Mouse (Mus musculus) forelimb bud, embryonic 11.5 days (tissue): ENCODE results near the gene Ptp4a2.
A peak's percentile ranks its signal among the peaks of the same experiment; 100 is the strongest.

Source experiments
- DNase-seq: peaks from one replicate; pipeline ENCODE4 v3.0.0-alpha.2; 2012; ENCODE audit warnings: low read depth, low spot score

Ptp4a2 gene

DNA sequence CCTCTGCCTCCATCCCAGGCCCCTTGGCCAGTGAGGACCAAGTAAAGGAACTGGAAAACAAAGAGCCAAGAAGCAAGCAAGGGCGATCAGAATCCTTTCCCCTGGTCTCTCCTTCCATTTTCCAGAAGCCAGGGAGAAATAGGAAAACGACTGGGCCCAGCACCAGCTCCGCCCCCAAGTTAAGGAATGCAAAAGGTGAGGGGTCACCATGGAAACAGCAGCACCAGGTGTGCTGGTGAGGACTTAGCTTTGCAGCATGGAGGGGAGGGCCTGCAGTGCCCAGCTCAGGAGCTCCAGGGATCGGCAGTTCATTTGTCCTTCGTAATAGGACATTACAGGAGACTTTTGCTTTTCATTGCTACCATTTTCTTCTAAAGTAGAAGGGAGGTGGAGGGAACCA lies 13.0 kb upstream of the Ptp4a2 start:
- DNase-seq = peak; percentile 56

DNA sequence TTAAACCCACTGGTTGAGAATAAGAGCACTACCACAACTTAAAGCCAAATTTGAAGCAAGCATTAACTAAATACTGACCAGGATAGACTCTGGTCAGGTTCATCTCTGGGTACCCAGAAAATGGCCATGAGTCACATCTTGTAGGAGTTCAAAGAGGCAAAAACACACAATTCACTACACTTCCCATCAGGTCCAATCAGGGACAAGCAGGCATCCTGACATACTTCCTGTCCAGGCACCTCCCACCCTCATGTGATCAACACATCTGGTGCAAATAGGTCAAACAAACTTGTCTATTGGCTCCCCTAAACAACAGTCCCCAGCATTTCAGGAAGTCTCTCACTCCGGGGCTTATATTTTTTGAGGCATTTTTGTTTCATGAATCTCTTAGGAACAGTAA lies 7.7 kb upstream of the Ptp4a2 start:
- DNase-seq = no peak

DNA sequence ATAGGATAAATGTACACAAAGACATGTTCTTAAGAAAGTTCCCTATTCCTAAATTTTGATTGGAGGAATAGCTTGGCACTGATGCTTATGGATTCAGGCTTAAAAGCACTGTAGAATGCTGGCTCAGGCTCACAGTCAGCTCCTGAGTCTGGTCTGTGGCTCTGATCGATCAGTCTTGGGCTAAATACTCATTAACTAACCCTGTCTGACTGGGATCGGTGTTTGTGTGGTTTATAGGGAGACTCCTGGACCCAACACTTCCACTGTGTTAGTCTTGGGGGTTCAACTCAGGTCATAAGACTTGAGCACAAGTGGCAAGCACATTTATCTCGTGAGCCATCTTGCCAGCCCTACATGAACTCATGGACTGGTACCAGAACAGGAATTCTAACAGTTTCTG lies 6.0 kb upstream of the Ptp4a2 start:
- no peak for DNase-seq

DNA sequence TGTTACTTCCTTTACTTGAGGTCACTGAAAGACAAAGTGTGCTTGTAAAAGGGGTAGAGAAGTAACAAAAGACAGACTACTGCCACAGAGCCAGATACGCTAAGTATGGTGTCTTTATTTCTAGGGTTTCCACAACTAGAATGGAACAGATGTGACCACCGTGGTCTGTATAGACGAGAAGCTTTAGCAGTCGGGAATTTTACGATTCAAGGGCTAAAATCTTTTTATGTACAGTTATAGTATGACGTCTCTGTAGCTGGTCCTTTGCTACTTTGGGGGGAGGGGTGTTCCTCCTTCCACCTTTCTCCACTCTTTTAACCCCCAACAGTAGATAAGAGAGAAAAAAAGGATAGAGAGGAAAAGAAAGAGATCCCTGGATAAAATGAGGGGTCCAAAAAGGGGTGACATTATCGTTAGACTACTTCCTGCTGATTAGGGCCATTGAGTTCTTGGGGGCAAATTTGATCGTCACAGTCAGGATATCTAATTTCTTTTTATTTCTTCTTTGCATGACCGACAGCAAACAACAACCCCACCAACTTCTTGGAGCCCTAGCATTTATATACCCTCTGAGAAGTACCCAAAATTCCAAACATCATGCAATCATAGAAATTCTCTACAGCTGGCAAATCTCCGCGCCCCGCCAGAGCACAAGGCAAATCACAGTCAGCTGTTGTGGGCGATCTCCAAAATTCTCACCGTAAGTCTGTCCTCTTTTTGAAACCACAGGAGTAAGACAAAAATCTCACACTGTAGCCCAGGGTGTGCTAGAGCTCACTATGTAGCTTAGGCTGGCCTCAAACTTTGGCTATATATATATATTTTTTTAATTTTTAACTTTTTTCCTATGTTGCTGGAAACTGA lies 818 bp downstream of the Ptp4a2 start:
- no peak for DNase-seq

DNA sequence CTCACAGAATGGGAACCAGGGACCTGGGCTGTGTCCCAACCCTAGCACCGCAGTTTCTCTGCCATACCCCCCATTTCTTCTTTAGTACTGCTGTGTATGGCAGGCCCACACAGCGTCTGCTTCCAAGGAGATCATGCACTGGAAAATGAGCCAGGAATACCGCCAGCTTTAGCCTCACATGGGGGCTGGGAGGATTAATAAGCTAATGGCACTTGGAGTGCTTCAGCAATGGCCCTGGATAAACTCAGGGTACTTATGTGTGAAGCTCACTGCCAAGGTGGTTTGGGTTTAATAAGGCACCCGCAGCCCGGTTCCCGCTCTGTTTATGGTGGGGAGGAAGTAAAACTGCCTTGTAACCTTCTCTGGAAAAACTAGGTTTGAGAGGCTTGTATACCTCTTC lies 6.6 kb downstream of the Ptp4a2 start:
- DNase-seq = peak; percentile 32

DNA sequence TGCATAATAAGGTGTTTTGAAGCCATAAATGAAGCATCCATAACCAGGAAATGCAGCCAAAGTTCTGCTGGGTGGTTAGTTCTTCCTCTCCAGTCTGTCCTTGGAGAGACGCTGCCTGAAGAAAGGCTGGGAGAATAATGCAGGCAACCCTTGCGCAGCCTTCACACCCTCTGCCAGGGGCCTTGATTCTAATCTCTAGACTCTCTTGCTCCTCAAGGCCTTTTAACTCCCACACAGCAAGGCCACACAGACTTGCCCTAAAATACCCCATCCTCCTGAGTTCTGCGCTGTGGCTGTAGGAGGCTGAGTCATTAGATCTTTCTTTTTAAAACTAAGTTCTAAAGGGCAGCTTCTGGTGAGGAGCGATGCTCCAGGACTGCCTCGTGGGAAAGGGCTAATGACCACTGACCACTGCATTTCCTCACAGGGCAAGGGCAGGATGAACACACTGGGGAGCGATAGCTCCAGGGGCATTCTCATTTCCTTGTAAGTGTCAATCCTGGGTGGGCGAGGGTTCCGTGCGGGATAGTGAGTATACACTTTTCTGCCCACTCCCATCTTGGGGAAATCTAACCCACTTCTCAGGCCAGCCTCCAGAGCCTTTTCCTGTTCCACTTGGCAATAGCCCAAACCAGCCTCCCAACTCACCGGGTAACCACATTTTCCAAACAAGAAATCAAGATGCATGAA lies 7.6 kb downstream of the Ptp4a2 start:
- no peak for DNase-seq

DNA sequence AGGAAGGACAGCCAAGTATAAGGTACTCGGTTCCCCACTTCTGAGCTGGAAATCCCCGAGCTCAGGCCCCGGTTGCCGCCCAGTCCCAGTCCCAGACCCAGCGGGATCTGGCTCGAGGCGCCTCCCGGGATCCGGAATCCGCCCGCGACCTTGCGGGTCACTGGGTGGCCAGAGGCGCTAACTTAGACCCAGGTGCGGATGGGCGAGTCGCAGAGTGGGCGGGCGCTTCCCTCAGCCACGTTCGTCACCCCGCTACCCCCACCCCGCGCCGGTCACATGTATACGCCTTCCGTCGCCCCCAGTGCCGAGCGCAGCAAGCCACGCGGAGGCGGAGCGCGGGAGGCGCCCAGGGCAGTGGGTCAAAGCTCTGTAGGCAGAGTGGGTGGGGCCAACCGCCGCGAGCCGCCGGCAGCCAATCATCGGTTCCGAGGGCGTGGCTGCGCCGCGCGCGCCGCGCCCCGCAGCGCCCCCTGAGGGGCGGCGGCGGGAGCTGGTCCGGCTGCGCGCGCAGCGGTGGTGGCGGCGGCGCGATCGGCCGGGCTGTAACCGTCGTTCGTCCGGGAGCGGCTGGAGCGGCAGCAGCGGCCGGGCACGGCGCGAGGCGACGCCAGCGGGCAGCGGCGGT lies 8.8 kb downstream of the Ptp4a2 start:
- DNase-seq = peak; percentile 96

DNA sequence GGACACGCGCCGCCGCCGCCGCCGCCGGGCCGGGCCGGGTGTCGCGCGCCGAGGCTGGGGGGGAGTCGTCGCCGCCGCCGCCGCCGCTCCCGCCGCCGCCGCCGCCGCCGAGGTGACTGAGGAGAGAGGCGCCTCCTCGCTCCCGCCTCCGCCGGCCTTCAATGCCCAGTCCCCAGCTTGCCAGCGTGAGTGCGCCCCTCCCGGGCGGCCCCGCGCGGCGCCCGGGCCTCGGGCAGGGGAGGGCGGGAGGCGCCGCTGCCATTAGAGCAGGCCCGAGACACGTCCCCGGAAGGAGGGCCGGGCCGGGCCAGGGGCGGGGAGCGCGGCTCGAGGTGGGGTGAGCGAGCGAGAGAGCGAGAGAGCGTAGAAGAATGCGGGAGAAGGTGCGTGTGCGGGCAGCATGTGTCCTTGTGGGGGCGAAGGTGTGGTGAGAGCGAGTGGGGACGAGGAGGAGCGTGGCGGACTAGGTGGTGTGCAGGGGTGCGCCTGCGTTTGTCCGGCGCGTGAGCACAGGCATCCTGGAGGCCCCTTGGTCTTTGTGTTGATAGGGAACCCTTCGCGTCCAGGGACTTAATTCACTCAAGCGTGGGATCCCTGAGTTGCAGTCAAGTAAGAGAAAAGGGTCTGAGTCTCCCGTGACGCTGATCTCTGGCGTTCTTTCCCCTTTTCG lies 9.5 kb downstream of the Ptp4a2 start:
- DNase-seq = peak; percentile 58

DNA sequence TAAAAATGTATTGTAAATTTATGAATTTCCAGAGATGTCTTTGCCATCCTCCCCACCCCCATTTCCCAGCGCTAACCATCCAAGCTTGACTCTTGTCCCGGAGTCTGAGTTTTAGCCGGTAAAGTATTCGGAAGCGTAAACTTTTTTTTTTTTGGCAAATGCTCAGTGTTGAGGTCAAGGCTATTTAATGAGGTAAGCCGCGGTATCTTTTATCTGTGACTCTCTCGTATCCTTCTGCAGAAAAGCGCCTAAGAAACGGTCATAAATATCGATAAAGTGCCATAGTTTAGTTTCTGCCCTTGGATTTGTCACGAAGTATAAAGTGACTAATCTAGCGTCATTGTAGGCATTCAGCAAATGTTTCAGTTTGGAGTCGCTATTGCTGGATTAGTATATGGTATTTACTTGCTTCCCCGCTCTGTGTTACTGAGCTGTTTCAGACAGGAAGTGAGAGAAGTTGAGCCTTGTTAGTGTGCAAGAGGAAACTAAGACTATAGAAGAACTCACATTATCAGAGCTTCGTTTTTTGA lies 10.1 kb downstream of the Ptp4a2 start:
- peak; percentile 30 for DNase-seq

DNA sequence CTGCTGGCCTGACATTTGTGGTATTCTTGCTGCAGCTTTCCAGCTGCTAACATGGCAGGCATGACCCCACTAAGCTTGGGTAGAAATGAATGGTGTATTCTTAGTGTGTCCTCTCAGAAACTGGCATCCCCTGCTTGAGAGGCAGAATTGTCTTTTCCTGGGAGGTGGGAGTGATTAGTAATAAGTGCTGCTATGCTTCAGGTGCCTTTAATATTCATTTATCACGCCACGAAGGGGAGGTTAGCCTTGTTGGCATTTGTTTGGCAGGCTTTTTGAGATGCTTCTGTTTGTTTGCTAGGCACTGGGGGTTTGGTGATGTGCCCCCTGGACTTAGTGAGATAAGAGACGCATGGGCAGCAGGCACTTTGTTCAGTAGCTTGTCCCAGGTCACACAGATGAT lies 11.3 kb downstream of the Ptp4a2 start:
- DNase-seq = no peak

DNA sequence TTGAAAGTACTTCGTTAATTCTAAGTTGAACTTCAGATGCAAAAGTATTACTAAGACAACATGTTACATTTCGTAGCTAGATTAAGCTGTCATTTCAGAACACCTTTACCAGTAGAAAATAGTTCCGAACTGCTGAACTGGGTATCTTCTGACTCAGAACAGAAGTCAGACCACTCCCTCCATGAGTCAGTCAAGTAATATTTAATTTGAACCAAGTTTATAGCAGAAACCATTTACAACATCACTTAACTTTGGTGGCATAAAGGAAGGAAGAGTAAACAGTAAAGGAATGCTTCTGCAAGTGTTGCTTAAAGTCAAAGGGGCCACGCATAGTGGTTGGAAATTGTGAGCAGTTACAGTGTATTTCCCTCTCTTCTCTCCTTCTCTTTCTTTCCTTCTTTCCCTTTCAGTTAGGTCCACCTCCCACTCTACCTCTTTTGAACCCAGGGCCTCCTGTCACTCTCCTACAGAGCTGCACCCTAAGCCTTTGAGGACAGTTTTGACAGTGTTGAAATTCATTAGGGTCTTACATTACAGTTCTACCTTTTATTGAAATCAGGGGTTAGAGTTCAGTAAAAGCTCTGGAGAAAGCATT lies 12.3 kb downstream of the Ptp4a2 start:
- no peak for DNase-seq

DNA sequence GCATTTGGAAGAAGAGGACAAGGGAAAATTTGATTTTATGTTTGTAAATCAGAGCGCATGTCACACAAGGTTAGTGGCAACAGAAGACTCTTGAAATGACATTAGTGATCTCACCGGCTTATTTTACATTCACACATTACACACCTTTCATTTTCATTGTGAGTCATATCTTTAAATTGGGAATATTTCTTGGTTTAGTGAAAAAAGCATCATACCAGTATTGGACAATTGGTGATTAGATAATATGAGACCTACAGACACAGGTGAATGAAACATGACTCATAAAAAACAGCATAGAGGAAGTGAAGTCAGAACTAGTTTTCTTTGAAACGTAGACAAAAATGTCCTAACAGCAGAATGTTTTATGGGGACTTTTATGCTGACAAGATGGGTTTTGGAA lies 16.6 kb downstream of the Ptp4a2 start:
- DNase-seq = no peak

DNA sequence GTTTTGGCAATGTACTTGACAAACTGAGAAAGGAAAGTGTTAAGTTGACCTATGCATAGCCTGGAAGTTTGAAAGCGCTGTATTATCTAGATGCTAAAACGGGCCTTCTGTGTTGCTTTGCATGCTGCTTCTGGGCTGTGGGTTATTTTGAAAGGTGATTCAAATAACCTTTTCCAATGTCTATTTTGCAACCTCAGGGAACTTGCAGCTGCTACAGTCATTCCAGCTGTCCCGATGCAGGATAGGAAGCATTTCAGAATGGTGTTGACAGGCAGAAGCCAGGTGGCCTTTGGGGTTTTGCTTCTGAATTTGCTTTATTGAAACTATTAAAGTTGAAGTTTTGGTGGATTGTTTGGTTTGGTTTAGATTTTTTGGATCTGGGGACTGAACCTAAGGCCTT lies 17.1 kb downstream of the Ptp4a2 start:
- DNase-seq = peak; percentile 19

DNA sequence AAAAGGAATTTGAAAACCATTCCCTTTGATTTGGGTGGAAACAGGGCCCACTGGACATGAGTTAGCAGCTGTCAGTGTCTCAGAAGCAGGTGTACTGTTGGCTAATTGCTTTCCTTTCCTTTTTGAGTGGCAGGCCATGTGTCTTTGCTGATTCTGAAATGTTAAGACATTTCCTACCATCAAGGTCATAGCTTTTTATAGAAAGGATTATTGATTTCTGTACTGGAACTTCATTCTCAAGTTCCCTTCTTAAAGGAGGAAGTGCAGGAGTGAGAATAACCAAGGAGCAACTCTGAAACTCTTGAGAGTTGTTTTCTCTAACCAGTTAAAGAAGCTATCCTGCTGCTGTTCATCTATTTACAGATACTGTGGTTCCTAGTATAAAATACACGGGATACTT lies 18.8 kb downstream of the Ptp4a2 start:
- DNase-seq = no peak

DNA sequence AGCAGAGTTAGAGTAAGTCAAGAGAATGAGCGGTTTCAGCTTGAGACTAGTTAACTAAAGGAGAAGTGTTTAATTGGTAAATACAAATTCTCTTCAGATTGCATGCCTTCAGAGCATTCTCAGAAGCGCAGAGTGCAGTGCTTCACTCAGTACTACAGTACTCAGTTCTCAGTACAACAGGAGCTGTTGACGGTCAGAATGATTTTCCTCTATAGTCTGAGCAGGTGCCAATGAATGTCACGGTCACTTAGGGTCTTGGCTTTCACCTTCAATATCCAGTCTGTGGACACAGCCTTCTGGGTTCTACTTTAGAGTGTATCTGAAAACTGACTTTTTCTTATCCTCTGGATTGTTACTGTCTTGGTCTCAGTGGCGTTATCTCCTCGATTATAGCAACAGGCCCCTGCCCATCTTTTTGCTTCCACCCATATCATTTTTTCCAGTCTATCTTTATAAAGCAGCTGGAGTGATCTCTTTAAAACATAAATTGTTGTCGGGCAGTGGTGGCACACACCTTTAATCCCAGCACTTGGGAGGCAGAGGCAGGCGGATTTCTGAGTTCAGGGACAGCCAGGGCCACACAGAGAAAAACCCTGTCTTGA lies 19.4 kb downstream of the Ptp4a2 start:
- no peak for DNase-seq

DNA sequence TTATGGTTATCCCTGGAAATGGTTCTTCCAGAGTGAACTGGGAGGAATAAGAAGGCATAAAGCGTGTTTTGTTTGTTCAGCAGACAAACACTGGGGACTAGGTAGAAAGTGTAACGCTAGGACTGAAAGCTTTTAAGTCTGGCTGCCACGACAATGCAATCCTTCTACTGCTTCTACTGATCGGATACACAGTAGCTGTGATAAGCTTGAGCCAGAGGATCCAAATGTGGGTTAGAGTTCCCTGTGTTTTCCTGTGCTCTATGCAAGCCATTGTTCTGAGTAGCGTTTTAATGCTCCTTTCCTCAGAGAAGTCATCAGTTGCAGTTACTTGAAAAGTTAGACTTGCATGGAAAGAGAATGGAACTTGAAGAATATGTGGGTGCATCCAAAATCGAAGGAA lies 23.6 kb downstream of the Ptp4a2 start:
- DNase-seq = no peak

DNA sequence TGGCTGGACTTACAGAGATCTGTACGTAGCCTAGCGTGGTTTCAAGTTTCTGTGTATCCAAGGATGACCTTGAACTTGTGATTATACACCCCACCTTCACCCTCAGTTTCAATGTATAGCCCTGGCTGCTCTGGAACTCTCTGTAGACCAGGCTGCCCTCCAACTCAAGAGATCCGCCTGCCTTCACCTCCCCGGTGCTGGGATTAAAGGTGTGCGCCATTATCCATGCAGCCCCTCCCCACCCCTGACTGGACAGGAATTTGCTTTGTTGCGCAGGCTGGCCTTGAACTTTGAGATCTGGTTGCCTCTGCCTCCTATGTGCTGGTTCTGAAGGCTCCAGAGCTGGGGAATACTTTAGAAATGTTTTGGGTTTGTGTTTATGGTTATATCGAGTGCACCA lies 24.3 kb downstream of the Ptp4a2 start:
- no peak for DNase-seq

DNA sequence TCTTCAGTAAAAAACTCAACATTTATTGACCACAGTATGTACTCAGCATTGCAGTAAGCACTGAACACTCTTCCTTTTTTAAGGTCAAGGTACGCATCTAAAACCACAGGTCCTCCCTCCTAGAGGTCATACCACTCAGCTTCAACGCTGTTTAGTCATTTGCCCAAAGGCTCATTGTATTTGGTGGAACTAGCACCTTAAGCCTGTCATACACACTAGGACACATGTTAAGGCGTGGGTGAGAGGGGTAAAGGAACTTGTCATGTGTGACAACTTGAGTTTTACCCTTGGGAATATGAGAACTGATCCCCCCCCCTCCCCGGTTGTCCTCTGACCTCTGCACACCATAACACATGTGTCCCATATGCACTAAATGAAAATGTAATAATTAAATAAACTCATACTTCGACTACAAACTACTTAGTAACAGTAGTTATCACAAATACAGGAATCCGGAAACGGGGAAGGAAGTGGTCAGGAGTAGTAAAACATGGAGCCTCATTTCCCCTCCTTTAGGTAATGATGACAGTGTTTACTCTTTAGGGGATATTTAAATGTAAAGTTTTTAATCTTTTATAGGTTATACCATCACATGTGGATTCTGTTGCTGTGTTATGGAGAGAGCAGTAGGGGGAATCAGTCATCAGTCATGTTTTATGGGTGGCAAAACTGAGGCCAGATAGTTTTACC lies 29.0 kb downstream of the Ptp4a2 start:
- DNase-seq = no peak

DNA sequence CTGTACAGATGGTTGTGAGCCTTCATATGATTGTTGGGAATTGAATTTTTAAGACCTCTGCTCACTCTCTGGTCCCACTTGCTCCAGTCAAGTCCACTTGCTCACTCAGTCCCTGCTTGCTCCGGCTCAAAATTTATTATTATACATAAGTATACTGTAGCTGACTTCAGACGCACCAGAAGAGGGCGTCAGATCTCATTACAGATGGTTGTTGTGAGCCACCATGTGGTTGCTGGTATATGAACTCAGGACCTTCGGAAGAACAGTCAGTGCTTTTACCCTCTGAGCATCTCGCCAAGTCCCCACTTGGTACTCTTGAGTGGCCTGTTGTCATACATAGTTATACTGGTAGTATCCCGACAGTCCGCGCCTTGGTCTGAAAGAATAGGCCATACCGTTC lies 35.8 kb downstream of the Ptp4a2 start:
- DNase-seq = no peak

DNA sequence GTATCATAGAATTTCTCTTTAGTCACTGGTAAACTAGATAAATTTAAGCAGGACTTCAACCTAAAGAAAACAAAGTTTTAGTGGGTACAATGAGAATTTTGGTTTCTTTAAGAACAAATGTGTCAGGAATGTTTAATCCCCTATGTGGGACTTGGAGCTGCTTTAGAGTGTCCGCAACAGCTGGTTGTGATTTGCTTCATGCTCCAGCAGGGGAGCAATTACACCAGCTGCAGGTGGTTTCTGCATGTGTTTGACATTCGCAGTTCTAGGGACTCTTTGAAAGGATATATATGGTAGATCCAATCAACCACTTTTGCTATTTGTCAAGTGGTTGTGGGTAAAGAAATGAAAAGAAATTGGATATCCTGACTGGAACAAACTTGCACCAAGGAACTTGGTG lies 39.5 kb downstream of the Ptp4a2 start:
- peak; percentile 69 for DNase-seq

DNA sequence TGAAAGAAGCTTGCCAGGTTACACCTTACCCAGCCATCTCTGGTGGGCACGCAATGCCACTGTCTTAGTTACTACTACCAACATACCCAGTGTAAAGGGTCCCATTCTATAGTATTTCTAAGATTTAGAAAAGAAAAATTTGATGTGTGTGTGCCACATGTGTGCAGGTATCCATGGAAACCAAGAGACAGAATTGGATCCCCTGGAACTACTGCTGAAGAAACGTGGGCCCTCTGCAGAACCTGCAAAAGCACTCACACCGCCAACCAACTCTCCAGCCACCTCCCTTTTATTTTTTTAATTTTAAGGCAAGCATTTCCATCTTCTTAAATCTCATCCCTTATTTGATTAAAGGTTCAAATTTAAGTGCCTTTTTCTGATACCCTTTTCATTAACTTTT lies 40.8 kb downstream of the Ptp4a2 start:
- no peak for DNase-seq
